Mouse (Mus musculus) midbrain, embryonic 13.5 days (tissue): ENCODE measurements around the gene Lingo2. TPM values are rescaled to one million over a fixed set of nuclear protein-coding genes. Genes with fewer than 3 reads are reported as not detected.

Source experiments
- ATAC-seq: fragments of 200-750 bp; cut with Nextera tagmentation; 2 replicates; pipeline ENCODE4 v1.8.0; 2017; ENCODE audit warnings: mild to moderate bottlenecking, moderate TSS enrichment, moderate library complexity
- H3K27ac ChIP-seq: fragments of 300-500 bp; sonication (generic); 2 replicates; pipeline ENCODE4 v1.5.1; 2015; ENCODE audit warnings: inconsistent platforms, mild to moderate bottlenecking, moderate library complexity
- H3K27me3 ChIP-seq: fragments of 300-500 bp; sonication (generic); 2 replicates; pipeline ENCODE4 v1.6.1; 2015; ENCODE audit warnings: mild to moderate bottlenecking, inconsistent platforms
- H3K36me3 ChIP-seq: fragments of 300-500 bp; sonication (generic); 2 replicates; pipeline ENCODE4 v1.6.1; 2015; ENCODE audit warnings: mild to moderate bottlenecking, inconsistent platforms
- H3K4me1 ChIP-seq: fragments of 300-500 bp; sonication (generic); replicated peaks from 2 replicates; pipeline ENCODE4 v1.6.1; 2015; ENCODE audit warnings: inconsistent platforms
- H3K4me2 ChIP-seq: fragments of 300-500 bp; sonication (generic); replicated peaks from 2 replicates; pipeline ENCODE4 v1.6.1; 2015; ENCODE audit warnings: moderate library complexity, mild to moderate bottlenecking, inconsistent platforms
- H3K4me3 ChIP-seq: fragments of 300-500 bp; sonication (generic); replicated peaks from 2 replicates; pipeline ENCODE4 v1.5.1; 2015; ENCODE audit warnings: mild to moderate bottlenecking, inconsistent platforms
- H3K9ac ChIP-seq: fragments of 300-500 bp; sonication (generic); replicated peaks from 2 replicates; pipeline ENCODE4 v1.6.1; 2015; ENCODE audit warnings: mild to moderate bottlenecking, inconsistent platforms
- H3K9me3 ChIP-seq: fragments of 300-500 bp; sonication (generic); 2 replicates; pipeline ENCODE4 v1.6.1; 2016; ENCODE audit warnings: mild to moderate bottlenecking, inconsistent platforms
- WGBS: fragments of 180-500 bp; shearing (Covaris S2); methylation state at CpG from one replicate; pipeline ENCODE4 v1.1.7; 2015; 5-methylcytosine and 5-hydroxymethylcytosine counted together
- polyA plus RNA-seq: library from polyadenylated mRNA; unstranded; fragments of >200 nt; fragmentation: Nextera tagmentation; extraction: Ambion mirVana; gene quantifications from 2 replicates; pipeline ENCODE4 v1.2.1, GENCODE M21; 2015

Gene Lingo2
- polyA plus RNA-seq, 1 experiment from 2014 or later, result 22.5 TPM

DNA sequence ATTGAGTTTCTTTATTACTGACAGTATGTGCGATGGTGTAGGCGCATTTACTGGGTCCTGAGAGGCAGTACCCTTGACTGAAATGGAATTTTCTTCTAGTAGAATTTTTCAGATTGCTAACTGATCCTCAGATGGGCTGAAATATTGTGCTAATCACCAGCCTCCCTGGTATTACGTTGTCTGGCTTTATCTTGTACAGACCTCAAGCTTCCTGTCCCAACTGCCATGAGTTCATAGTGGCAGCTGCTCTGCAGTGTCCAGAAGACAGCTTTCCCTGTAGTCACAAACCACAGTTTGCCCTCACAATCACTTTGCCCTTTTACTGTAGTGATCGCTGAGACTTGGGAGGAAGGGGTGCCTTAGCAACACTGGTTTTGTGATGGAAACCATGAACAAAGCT, 176.5 kb downstream of the Lingo2 start:
- WGBS, result 92% methylated on average over 4 of the region's 4 CpGs
- H3K4me3 ChIP-seq, result no peak overlapping the region
- no peak overlapping the region for H3K4me2 ChIP-seq
- H3K9me3 ChIP-seq, result no peaks in the 10 kb centered on the region
- no peak overlapping the region for H3K9ac ChIP-seq
- no peak overlapping the region for H3K27ac ChIP-seq
- H3K27me3 ChIP-seq, result no peaks in the 10 kb centered on the region
- no peak for ATAC-seq
- no peaks in the 10 kb centered on the region for H3K4me1 ChIP-seq
- H3K36me3 ChIP-seq, result no peaks in the 10 kb centered on the region

DNA sequence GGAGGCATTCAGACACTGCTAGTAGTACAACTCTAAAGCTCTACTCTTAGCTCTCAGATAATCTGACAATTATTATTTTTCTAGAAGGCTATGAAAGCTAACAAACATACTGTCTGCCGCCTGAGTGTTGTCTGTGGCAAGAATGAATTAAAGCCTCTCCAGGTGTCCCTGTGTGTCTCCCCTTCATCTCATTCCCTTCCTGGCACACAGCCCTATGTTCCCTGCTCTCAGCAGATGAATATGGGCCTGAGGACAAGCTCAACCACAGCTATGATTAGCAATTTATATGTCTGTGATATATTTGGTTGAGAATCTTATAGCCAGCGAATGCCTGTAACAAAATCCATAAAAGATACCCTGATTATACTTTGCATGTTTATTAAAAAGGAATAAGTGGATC, 220.9 kb downstream of the Lingo2 start:
- H3K9ac ChIP-seq, result no peak overlapping the region
- H3K4me3 ChIP-seq, result no peak overlapping the region
- no peaks in the 10 kb centered on the region; the same call in 1 of the 2 replicates for H3K9me3 ChIP-seq
- H3K4me2 ChIP-seq, result no peak overlapping the region
- WGBS, result 55% methylated on average over 2 of the region's 2 CpGs
- no peak for ATAC-seq
- H3K36me3 ChIP-seq, result no peaks in the 10 kb centered on the region
- H3K27me3 ChIP-seq, result no peaks in the 10 kb centered on the region
- H3K27ac ChIP-seq, result no peak overlapping the region
- no peaks in the 10 kb centered on the region for H3K4me1 ChIP-seq

DNA sequence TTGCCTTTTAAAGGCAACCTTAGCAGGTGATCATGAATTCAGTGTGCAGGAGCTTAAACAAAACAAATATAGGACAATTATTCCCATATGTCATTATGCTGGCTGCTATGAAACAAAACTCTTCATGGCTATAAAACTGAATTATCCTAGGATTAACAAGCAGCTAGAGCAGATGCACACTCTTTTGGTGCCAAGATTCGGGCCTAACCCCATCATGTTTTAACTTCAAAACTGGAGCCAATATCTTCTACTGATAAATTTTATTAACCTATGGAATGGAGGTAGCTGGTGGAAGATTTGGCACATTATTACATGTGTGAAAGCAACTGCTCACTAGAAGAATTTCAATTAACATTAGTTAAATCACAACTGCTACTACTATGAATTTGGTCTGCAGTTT, 235.1 kb downstream of the Lingo2 start:
- no peak overlapping the region for H3K4me3 ChIP-seq
- ATAC-seq, result no peak

GRCm38 (mm10) chr4:36698888-36699287, 252.7 kb downstream of the Lingo2 start:
- H3K9ac ChIP-seq, result no peak overlapping the region
- no peaks in the 10 kb centered on the region for H3K4me1 ChIP-seq
- no peak overlapping the region for H3K4me2 ChIP-seq
- WGBS, result 88% methylated on average over 3 of the region's 3 CpGs
- no peaks in the 10 kb centered on the region for H3K9me3 ChIP-seq
- no peak overlapping the region for H3K27ac ChIP-seq
- no peaks in the 10 kb centered on the region for H3K27me3 ChIP-seq
- no peak overlapping the region for H3K4me3 ChIP-seq
- no peak for ATAC-seq
- H3K36me3 ChIP-seq, result no peaks in the 10 kb centered on the region

More for the DNA sequence above, 235.1 kb downstream of the Lingo2 start:
- no peak overlapping the region for H3K27ac ChIP-seq
- no peaks in the 10 kb centered on the region for H3K4me1 ChIP-seq
- no peaks in the 10 kb centered on the region for H3K27me3 ChIP-seq
- no peaks in the 10 kb centered on the region for H3K9me3 ChIP-seq
- 87% methylated on average over 1 of the region's 1 CpGs for WGBS
- no peak overlapping the region for H3K9ac ChIP-seq
- no peaks in the 10 kb centered on the region for H3K36me3 ChIP-seq
- H3K4me2 ChIP-seq, result no peak overlapping the region

- no peak overlapping the region for H3K9ac ChIP-seq
- H3K4me2 ChIP-seq, result no peak overlapping the region
- no peak for ATAC-seq
- H3K9me3 ChIP-seq, result no peaks in the 10 kb centered on the region
- H3K4me1 ChIP-seq, result no peaks in the 10 kb centered on the region
- no peaks in the 10 kb centered on the region for H3K27me3 ChIP-seq
- no peaks in the 10 kb centered on the region for H3K36me3 ChIP-seq
- WGBS, result 93% methylated on average over 2 of the region's 2 CpGs
- no peak overlapping the region for H3K4me3 ChIP-seq
- H3K27ac ChIP-seq, result no peak overlapping the region
Observed at GRCm38 (mm10) chr4:36696810-36697209, 254.7 kb downstream of the Lingo2 start.

DNA sequence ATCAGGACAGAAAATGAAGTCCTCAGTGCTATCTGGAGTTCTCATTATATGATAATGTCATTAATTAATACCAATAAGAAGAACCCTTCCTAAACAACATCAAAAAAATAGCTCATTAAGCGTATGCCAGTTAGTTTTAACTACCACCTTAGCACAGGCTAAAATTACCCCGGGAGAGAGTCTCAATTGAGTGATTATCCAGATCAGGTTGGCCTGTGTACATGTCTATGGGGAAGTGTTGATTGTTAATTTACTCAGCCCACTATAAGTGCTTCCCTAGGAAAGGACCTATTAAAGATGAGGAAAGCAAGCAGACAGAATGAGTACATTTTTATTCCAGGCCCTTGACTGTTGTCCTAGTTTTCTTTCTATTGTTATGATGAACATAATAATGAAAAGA, 291.6 kb downstream of the Lingo2 start:
- Histone ChIP-seq H3K36me3 (no peaks in the 10 kb centered on the region), H3K4me1 (no peaks in the 10 kb centered on the region), H3K27ac (no peak overlapping the region), H3K9me3 (no peaks in the 10 kb centered on the region), H3K4me2 (no peak overlapping the region), H3K27me3 (no peaks in the 10 kb centered on the region), H3K4me3 (no peak overlapping the region), H3K9ac (no peak overlapping the region)
- WGBS, result 75% methylated on average over 2 of the region's 2 CpGs
- no peak for ATAC-seq

DNA sequence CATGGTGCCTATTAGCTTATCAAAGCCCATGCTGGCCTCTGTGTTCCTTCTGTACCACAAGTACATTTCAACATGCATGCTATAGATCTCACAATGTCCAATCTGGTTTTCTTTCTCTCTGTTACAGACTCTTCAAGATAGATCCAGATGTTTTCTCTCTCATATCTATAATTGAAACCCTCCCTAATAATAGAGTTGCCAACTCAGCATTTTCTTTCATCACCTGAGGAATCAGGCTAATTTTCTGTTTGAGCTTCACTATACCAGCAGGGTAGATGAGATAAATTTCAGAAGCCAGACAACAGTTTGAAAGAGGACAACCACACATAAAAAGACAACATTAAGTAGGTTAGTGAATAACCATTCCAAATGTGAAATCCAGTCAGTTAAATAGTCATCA, 303.8 kb downstream of the Lingo2 start:
- Histone ChIP-seq H3K9ac (no peak overlapping the region), H3K9me3 (no peaks in the 10 kb centered on the region), H3K36me3 (no peaks in the 10 kb centered on the region), H3K4me3 (no peak overlapping the region), H3K27me3 (no peaks in the 10 kb centered on the region), H3K4me1 (no peaks in the 10 kb centered on the region), H3K27ac (no peak overlapping the region), H3K4me2 (no peak overlapping the region)
- no peak for ATAC-seq

- Histone ChIP-seq H3K9ac (no peak overlapping the region), H3K4me3 (no peak overlapping the region), H3K9me3 (no peaks in the 10 kb centered on the region), H3K27ac (no peak overlapping the region), H3K4me2 (no peak overlapping the region), H3K27me3 (no peaks in the 10 kb centered on the region), H3K4me1 (no peaks in the 10 kb centered on the region), H3K36me3 (no peaks in the 10 kb centered on the region)
- ATAC-seq, result no peak
- WGBS, result 93% methylated on average over 2 of the region's 2 CpGs
Observed at GRCm38 (mm10) chr4:36635666-36636065, 315.9 kb downstream of the Lingo2 start.

GRCm38 (mm10) chr4:36576801-36577200, 374.7 kb downstream of the Lingo2 start:
- Histone ChIP-seq H3K9ac (no peak overlapping the region), H3K9me3 (no peaks in the 10 kb centered on the region), H3K27ac (no peak overlapping the region), H3K36me3 (no peaks in the 10 kb centered on the region), H3K4me3 (no peak overlapping the region), H3K4me2 (no peak overlapping the region), H3K27me3 (no peaks in the 10 kb centered on the region), H3K4me1 (no peaks in the 10 kb centered on the region)
- WGBS, result 79% methylated on average over 5 of the region's 5 CpGs
- no peak for ATAC-seq

- Histone ChIP-seq H3K4me1 (no peaks in the 10 kb centered on the region), H3K4me2 (no peak overlapping the region), H3K27ac (no peak overlapping the region), H3K4me3 (no peak overlapping the region), H3K27me3 (no peaks in the 10 kb centered on the region), H3K9me3 (no peaks in the 10 kb centered on the region), H3K9ac (no peak overlapping the region), H3K36me3 (no peaks in the 10 kb centered on the region)
- WGBS, result 60% methylated on average over 3 of the region's 3 CpGs
- ATAC-seq, result peak; percentile 58; the same call in 1 of the 2 replicates
Observed at GRCm38 (mm10) chr4:36576256-36576655, 375.3 kb downstream of the Lingo2 start.

- Histone ChIP-seq H3K4me1 (no peaks in the 10 kb centered on the region), H3K9me3 (no peaks in the 10 kb centered on the region), H3K4me3 (no peak overlapping the region), H3K27ac (no peak overlapping the region), H3K36me3 (no peaks in the 10 kb centered on the region), H3K4me2 (no peak overlapping the region), H3K27me3 (no peaks in the 10 kb centered on the region), H3K9ac (no peak overlapping the region)
- 94% methylated on average over 1 of the region's 1 CpGs for WGBS
- ATAC-seq, result no peak
Observed at GRCm38 (mm10) chr4:36566544-36566943, 385.0 kb downstream of the Lingo2 start.

DNA sequence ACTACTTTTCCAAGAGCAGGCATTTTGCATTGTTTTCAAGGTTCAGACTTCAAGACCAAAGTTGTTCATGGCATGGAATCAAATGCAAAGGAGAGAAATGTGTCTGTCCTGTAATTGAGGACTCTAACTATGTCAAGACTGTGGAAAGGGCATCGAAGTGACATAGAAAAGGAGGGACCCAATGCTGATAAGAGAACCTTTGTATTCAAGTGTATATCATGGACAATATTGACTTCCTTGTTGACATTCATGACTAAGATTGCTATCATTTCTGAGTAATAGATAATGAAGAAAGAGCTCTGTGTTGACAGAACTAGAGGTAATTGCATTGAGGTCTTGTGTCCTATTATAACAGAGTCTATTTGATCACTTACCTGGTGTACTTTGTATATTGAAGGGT, 390.6 kb downstream of the Lingo2 start:
- Histone ChIP-seq H3K9me3 (no peaks in the 10 kb centered on the region), H3K27ac (no peak overlapping the region), H3K36me3 (no peaks in the 10 kb centered on the region), H3K27me3 (no peaks in the 10 kb centered on the region), H3K4me1 (no peaks in the 10 kb centered on the region), H3K4me3 (no peak overlapping the region), H3K4me2 (no peak overlapping the region), H3K9ac (no peak overlapping the region)
- ATAC-seq, result no peak
- 84% methylated on average over 1 of the region's 1 CpGs for WGBS

DNA sequence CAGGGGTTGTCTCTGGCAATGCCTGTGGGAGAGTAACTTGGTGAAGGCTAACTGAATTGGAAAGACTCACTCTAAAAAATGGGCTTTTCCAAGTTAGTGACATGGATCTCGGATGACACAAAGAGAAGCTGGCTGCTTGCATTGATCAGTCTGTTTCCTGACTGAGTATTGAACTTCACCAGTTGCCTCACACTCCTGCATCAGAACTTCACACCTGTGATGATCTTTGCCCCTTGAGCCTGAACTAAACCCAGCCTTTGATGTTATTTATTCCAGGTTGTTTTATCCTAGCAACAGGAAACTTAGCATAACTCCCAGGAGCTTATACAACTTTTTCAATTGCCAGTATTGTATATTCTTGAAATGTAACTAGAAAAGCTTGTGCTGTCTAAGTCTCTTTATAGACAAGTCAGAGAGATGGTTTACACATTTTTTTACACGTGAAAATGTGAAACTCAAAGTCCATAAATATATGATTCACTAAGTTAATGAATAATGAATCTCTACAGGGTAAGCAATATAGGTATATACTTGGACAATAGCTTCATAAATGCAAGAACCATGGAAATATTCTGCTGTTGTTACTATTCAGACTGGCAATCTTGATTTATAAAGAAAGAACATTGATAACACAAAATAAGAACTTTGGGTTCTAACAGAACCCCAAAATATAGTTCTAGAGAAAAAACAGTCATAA, 410.7 kb downstream of the Lingo2 start:
- ATAC-seq, result no peak
- Histone ChIP-seq H3K27me3 (no peaks in the 10 kb centered on the region), H3K27ac (no peak overlapping the region), H3K9ac (no peak overlapping the region), H3K4me2 (no peak overlapping the region), H3K4me1 (no peaks in the 10 kb centered on the region), H3K9me3 (no peaks in the 10 kb centered on the region), H3K4me3 (no peak overlapping the region), H3K36me3 (no peaks in the 10 kb centered on the region)
- WGBS, result 66% methylated on average over 2 of the region's 2 CpGs
